Mouse (Mus musculus) hematopoietic multipotent progenitor cell, adult 10-12 weeks (in vitro differentiated cells): Measurements from ENCODE around the gene Ropn1. TPM values are rescaled to one million over a fixed set of nuclear protein-coding genes. Genes with fewer than 3 reads are reported as not detected.

ENCODE experiments used
- polyA plus RNA-seq: library from polyadenylated mRNA; stranded (reverse); fragments of >175 nt; gene quantifications from 2 replicates; pipeline ENCODE4 v1.2.3, GENCODE M21; 2012; ENCODE audit warnings: low replicate concordance

Gene Ropn1
- polyA plus RNA-seq = not detected in 2 replicates

GRCm38 (mm10) chr16:34649621-34650020 lies at the start of gene Ropn1:
Ropn1 (plus strand) TSS chr16:34649921.

GRCm38 (mm10) chr16:34690334-34691144 lies 40.8 kb downstream of the Ropn1 start, which contains the start of gene Ccdc14:
Ccdc14 (plus strand) TSS chr16:34690616.

Other genes starting within 250 kb of the Ropn1 start
- gene Kalrn, start 76.4 kb upstream of the Ropn1 start, polyA plus RNA-seq = 0.86 and 1.1 TPM in 2 replicates
- gene Ccdc14, start 40.7 kb downstream of the Ropn1 start, polyA plus RNA-seq = 0.17 and 0.27 TPM in 2 replicates
- 0.94 and 2.9 TPM in 2 replicates for gene Mylk, start 95.3 kb downstream of the Ropn1 start, polyA plus RNA-seq